Mouse (Mus musculus) liver, postnatal 0 days (tissue): ENCODE results near the gene Rhbdf2. TPM values are rescaled to one million over a fixed set of nuclear protein-coding genes. Genes with fewer than 3 reads are reported as not detected.

ENCODE experiments used
- ATAC-seq: fragments of 200-750 bp; cut with Nextera tagmentation; 2 replicates; pipeline ENCODE4 v1.8.0; 2017; ENCODE audit warnings: mild to moderate bottlenecking, moderate library complexity
- DNase-seq: peaks from one replicate; pipeline ENCODE4 v3.0.0-alpha.2; 2016
- H3K27ac ChIP-seq: fragments of 300-500 bp; sonication (generic); 2 replicates; pipeline ENCODE4 v1.5.1; 2014; ENCODE audit warnings: antibody characterized with exemption, moderate library complexity, mild to moderate bottlenecking, low read depth
- H3K27me3 ChIP-seq: fragments of 300-500 bp; sonication (generic); 2 replicates; pipeline ENCODE4 v1.6.1; 2014; ENCODE audit warnings: low read length, control low read depth, mixed read lengths; ENCODE audit not compliant: insufficient read depth
- H3K36me3 ChIP-seq: fragments of 300-500 bp; sonication (generic); replicated peaks from 2 replicates; pipeline ENCODE4 v1.6.1; 2014; ENCODE audit warnings: mild to moderate bottlenecking, control low read depth, low read length, moderate library complexity, mixed read lengths; ENCODE audit not compliant: insufficient read depth
- H3K4me1 ChIP-seq: fragments of 300-500 bp; sonication (generic); 2 replicates; pipeline ENCODE4 v1.6.1; 2014; ENCODE audit warnings: antibody characterized with exemption, mild to moderate bottlenecking, control low read depth; ENCODE audit not compliant: insufficient read depth
- H3K4me2 ChIP-seq: fragments of 300-500 bp; sonication (generic); 2 replicates; pipeline ENCODE4 v1.6.1; 2014; ENCODE audit warnings: low read depth, mild to moderate bottlenecking, low read length, moderate library complexity, mixed read lengths
- H3K4me3 ChIP-seq: fragments of 300-500 bp; sonication (generic); 2 replicates; pipeline ENCODE4 v1.5.1; 2014; ENCODE audit warnings: low read depth, low read length
- H3K9ac ChIP-seq: fragments of 300-500 bp; sonication (generic); replicated peaks from 2 replicates; pipeline ENCODE4 v1.6.1; 2014; ENCODE audit warnings: mild to moderate bottlenecking, moderate library complexity
- H3K9me3 ChIP-seq: fragments of 300-500 bp; sonication (generic); 2 replicates; pipeline ENCODE4 v1.6.1; 2016; ENCODE audit warnings: mild to moderate bottlenecking, control low read depth, low read length, mixed read lengths
- CTCF ChIP-seq: sonication (generic); IDR thresholded peaks from 2 replicates; pipeline ENCODE4 v1.5.1; 2016; ENCODE audit warnings: antibody characterized with exemption, low read depth
- EP300 ChIP-seq: IDR thresholded peaks from 2 replicates; pipeline ENCODE4 v1.6.1; 2016; ENCODE audit warnings: antibody characterized with exemption, low read depth, mild to moderate bottlenecking
- WGBS: fragments of 180-500 bp; shearing (Covaris S2); extraction: QIAGEN DNeasy Blood & Tissue Kit; methylation state at CpG from one replicate; pipeline ENCODE4 v1.1.7; 2014; ENCODE audit not compliant: insufficient replicate concordance; 5-methylcytosine and 5-hydroxymethylcytosine counted together
- polyA plus RNA-seq: library from polyadenylated mRNA; unstranded; fragments of >200 nt; fragmentation: Nextera tagmentation; extraction: Ambion mirVana; gene quantifications from 2 replicates; pipeline ENCODE4 v1.2.1, GENCODE M21; 2015

The Rhbdf2 gene
- polyA plus RNA-seq, 1 experiment from 2014 or later: 4.9 TPM

DNA sequence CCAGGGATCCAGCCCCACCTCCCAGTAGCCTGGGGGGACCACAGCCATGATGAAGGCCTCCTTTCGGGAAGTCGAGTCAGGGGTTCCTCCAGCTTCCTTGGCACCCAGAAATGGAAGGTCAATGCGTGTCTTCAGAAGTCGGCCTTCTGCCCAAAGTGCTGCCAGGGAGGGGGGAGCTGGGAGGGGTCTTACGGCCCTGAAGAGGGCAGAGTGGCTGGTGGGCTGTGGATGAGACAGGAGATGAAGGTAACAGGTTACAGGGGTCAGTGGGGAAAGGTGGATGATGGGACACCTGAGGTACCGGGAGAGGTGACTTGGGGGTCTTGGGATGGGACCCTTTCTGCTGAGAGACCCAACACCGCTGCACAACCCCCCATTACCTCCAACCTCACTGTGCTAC is 20.0 kb upstream of the Rhbdf2 start:
- ATAC-seq: no peak

GRCm38 (mm10) chr11:116646136-116646535 is 19.3 kb upstream of the Rhbdf2 start:
- 64% methylated on average over 10 of the region's 11 CpGs for WGBS
- ATAC-seq: no peak

More for the DNA sequence above, 20.0 kb upstream of the Rhbdf2 start:
- Histone ChIP-seq H3K4me1 (no peaks in the 10 kb centered on the region), H3K36me3 (no peaks in the 10 kb centered on the region), H3K9ac (no peak overlapping the region), H3K27me3 (peaks cover 5% of the 10 kb centered on the region; the same call in 1 of the 2 replicates), H3K4me3 (no peak overlapping the region), H3K27ac (no peak overlapping the region; the same call in 1 of the 2 replicates), H3K4me2 (no peak overlapping the region), H3K9me3 (no peaks in the 10 kb centered on the region)
- TF ChIP-seq CTCF: no peak
- TF ChIP-seq EP300: no peak
- WGBS: 83% methylated on average over 7 of the region's 7 CpGs
- no peak for DNase-seq

GRCm38 (mm10) chr11:116645446-116646110 is 18.8 kb upstream of the Rhbdf2 start:
- Histone ChIP-seq H3K27me3 (no peaks in the 10 kb centered on the region), H3K9ac (no peak overlapping the region), H3K27ac (no peak overlapping the region), H3K36me3 (no peaks in the 10 kb centered on the region), H3K4me1 (no peaks in the 10 kb centered on the region), H3K9me3 (no peaks in the 10 kb centered on the region), H3K4me2 (no peak overlapping the region), H3K4me3 (no peak overlapping the region)
- DNase-seq (no peak), ATAC-seq (no peak)
- TF ChIP-seq EP300 (no peak), CTCF (no peak)
- WGBS: 76% methylated on average over 8 of the region's 8 CpGs

More at GRCm38 (mm10) chr11:116646136-116646535, 19.3 kb upstream of the Rhbdf2 start:
- H3K4me1 ChIP-seq: no peaks in the 10 kb centered on the region
- DNase-seq: no peak
- H3K36me3 ChIP-seq: no peaks in the 10 kb centered on the region
- no peak overlapping the region for H3K27ac ChIP-seq
- peaks cover 3% of the 10 kb centered on the region; the same call in 1 of the 2 replicates for H3K27me3 ChIP-seq
- no peak for TF ChIP-seq EP300
- TF ChIP-seq CTCF: no peak
- no peak overlapping the region for H3K4me2 ChIP-seq
- H3K9me3 ChIP-seq: no peaks in the 10 kb centered on the region
- H3K9ac ChIP-seq: no peak overlapping the region
- no peak overlapping the region for H3K4me3 ChIP-seq

- no peak overlapping the region for H3K4me2 ChIP-seq
- H3K9ac ChIP-seq: no peak overlapping the region
- H3K27ac ChIP-seq: no peak overlapping the region; the same call in 1 of the 2 replicates
- no peak for TF ChIP-seq CTCF
- TF ChIP-seq EP300: no peak
- no peaks in the 10 kb centered on the region for H3K4me1 ChIP-seq
- no peaks in the 10 kb centered on the region for H3K36me3 ChIP-seq
- no peaks in the 10 kb centered on the region for H3K27me3 ChIP-seq
- ATAC-seq (no peak), DNase-seq (no peak)
- H3K4me3 ChIP-seq: no peak overlapping the region
- 59% methylated on average over 21 of the region's 21 CpGs for WGBS
- H3K9me3 ChIP-seq: no peaks in the 10 kb centered on the region
These were observed 17.6 kb upstream of the Rhbdf2 start for GRCm38 (mm10) chr11:116644225-116645112.

DNA sequence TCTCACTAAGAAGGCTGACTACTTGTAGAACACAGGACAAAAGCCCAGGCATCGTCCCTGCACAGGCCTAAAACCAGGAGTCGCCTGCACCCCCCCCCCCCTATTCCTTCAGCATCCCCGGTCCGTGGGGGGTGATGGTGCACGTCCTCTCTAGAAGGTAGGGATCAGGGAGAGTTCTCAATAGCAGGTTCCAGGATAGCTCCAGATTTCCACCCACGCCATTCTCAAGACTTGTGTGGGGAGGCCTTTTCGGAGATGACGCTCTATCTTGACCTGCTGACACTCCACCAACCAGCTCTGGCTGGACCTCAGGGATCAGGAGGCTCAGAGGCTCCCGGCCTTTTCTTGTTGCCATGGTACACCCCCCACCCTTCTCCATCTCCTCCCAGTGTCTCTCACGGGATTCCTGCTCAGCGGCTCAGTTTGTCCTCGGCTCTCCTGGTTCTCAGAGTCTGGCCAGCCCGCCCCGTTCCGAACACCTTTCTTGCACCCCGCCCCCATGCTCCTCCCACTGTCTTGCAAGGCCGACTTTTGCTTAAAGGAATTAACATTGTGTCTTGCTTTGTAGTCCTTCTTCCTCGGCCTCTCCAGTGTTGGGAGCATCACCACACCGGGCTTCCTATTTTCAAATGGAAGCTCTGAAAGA is 16.9 kb upstream of the Rhbdf2 start:
- H3K4me3 ChIP-seq: no peak overlapping the region
- no peak for TF ChIP-seq CTCF
- no peak for TF ChIP-seq EP300
- no peak overlapping the region for H3K27ac ChIP-seq
- H3K4me1 ChIP-seq: no peaks in the 10 kb centered on the region
- 28% methylated on average over 19 of the region's 19 CpGs for WGBS
- no peaks in the 10 kb centered on the region for H3K9me3 ChIP-seq
- H3K27me3 ChIP-seq: no peaks in the 10 kb centered on the region
- no peaks in the 10 kb centered on the region for H3K36me3 ChIP-seq
- no peak for ATAC-seq
- H3K9ac ChIP-seq: no peak overlapping the region
- H3K4me2 ChIP-seq: no peak overlapping the region
- DNase-seq: no peak
